Mouse (Mus musculus): ENCODE data around the gene Kctd19.

Kctd19 gene

GRCm38 (mm10) chr8:105359208-105359607 is 54.1 kb downstream of the Kctd19 start:
- DNase-seq (ENCODE audit: low spot score in 2 of 2) = no peak

DNA sequence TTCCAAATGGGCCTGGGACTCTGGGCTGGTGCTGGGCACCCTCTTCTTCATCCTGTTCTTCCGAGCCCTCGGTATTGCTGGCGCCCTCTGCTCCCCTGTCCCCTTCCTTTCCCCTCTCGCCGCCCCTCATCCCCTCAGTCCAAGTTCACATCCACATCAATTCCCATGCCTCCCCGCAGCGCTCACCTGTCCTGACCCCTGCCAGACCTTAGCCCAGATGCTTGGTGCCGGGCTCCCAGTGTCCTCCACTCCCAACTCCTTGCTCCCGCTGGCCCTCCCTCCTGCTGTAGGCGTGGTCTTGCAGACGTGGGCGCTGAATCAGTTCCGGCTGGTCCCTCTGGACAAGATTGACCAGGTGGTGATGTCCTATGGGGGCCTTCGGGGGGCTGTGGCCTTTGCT is 56.6 kb downstream of the Kctd19 start:
- no peak for DNase-seq (ENCODE audit: low spot score in 2 of 2)

- peak; percentile 59 to 67 for DNase-seq (ENCODE audit: low spot score in 2 of 2)
Observed at GRCm38 (mm10) chr8:105355179-105356024, 57.9 kb downstream of the Kctd19 start.

DNA sequence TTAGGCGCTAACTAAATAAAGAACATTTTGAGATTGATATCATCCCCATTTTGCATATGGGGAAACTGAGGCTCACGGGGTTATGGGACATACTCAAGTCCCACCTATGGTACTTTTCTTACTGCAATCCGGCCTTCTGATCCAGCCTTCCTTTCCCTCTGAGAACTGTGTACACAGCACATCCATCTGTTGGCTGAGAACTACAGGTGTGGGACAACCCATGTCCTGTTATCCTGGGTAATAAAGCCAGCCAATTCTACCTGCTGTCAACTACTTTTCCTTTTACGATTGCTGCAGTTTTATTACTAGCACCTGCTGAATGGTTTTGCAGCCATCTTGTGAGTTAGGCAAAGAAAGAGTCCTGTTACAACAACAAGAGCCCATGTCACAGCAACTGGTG is 58.8 kb downstream of the Kctd19 start:
- no peak for DNase-seq (ENCODE audit: low spot score in 2 of 2)

GRCm38 (mm10) chr8:105353583-105354135 is 59.6 kb downstream of the Kctd19 start:
- DNase-seq (ENCODE audit: low spot score in 2 of 2) = no peak

- no peak for DNase-seq (ENCODE audit: low spot score in 2 of 2)
Observed at GRCm38 (mm10) chr8:105350186-105350585, 63.1 kb downstream of the Kctd19 start.

DNA sequence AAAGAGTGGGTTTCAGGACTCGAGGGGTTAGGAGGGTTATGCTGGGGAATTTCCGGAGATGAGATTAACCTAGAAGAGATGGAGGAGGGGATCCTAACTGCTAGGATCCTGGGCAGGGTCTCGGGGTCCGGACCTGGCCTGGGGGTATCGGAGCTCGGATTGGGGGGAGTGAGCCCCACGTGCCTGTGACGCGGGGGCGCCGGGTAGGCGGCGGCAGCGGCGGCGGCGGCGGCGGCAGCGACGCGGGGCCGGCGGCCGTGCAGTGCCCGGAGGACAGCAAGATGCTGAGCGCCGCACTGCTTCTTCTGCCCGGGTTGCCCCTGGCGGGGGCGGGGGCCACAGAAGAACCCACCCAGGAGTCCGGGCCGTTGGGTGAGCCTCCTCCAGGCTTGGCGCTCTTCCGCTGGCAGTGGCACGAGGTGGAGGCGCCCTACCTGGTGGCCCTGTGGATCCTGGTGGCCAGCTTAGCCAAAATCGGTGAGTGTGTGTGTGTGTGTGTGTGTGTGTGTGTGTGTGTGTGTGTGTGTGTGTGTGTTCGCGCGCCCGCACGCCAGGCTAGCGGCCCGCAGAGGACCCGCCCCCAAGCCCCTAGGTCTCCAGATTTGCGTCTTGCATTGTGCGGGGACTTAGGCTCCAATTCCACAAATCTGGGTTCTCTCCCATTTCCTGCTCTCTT is 64.1 kb downstream of the Kctd19 start:
- DNase-seq (ENCODE audit: low spot score in 2 of 2) = no peak

- peak; percentile 24 to 56 for DNase-seq (ENCODE audit: low spot score in 2 of 2)
Observed at GRCm38 (mm10) chr8:105348450-105349095, 64.7 kb downstream of the Kctd19 start, which contains the start of gene Slc9a5. Gene Slc9a5, plus strand, starts transcription at chr8:105348843.

- peak; percentile 95 to 96 for DNase-seq (ENCODE audit: low spot score in 2 of 2)
Observed at GRCm38 (mm10) chr8:105347428-105348221, 65.7 kb downstream of the Kctd19 start, which contains the start of gene Fhod1. Gene Fhod1, minus strand, starts transcription at chr8:105347953.

DNA sequence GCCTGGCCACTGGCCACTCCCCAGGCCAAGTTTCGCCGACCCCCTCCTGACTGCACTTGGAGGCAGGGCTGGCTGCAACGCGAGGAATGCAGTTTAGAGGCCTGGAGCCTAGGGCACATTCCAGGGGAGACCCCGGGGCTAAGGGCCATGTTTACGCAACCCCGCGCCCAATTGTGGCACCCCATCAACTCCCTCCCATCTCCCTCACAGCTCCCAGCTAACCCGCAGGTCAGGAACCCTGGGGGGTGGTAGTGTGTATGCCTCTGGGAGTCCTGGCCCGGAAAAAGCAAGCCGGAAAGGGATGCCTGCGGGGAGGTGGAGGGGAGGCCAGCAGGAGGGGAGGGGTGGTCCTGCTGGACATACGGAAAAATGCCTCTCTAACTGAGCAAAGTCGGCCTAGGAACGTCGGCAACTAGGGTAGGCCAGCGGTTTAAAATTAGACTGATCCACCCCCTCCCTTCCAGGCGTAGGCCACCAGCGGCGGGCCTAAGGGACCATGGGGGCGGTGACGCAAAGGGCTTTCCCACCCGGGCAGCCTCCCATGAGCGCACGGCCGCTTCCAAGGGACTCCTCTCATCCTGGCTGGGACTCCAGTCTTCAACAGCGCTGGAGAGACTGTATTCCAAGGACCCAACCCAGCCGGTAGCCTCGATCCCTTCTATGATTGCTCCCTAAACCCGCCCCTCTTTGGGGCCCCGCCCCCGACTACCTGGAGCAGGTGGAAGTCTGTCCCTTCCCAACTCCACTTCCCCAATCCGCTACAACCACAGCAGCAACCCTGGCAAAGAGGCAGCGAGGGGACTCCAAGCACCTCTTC is 66.5 kb downstream of the Kctd19 start:
- peak; percentile 83 to 84 for DNase-seq (ENCODE audit: low spot score in 2 of 2)

GRCm38 (mm10) chr8:105345061-105345975 is 68.0 kb downstream of the Kctd19 start:
- DNase-seq (ENCODE audit: low spot score in 2 of 2) = peak; percentile 39 to 58

DNA sequence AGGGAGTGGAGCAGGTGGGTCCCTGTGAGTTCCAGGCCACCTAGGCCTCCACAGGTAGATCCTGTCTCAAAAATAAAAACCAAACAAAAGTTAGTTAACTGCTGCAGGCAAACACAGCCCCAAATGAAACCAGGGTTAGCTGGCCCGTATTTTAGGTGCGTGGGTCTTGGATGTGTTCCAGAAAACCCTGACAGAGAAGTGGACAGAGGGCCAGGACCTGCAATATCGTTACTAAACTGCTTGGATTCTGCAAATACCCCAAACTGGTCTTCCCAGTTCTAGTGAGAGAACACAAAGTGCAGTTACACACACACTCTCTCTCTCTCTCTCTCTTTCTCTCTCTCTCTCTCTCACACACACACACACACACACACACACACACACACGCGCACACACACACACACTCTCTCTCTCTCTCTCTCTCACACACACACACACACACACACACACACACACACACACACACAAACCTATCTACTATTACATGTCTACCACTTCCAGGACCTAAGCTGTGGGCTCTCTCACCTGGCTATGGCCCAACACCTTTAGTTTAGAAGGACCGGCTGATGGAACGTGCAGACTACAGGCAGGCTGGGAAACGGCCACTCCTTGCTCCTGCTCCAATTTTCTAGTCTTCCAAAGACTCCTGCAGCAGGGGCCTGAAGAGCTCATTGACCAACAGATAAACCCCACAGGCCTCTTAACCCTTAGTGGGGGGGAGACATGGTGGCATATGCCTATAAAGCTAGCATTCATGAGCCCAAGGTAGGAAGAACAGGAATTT is 69.3 kb downstream of the Kctd19 start:
- DNase-seq (ENCODE audit: low spot score in 2 of 2) = no peak

DNA sequence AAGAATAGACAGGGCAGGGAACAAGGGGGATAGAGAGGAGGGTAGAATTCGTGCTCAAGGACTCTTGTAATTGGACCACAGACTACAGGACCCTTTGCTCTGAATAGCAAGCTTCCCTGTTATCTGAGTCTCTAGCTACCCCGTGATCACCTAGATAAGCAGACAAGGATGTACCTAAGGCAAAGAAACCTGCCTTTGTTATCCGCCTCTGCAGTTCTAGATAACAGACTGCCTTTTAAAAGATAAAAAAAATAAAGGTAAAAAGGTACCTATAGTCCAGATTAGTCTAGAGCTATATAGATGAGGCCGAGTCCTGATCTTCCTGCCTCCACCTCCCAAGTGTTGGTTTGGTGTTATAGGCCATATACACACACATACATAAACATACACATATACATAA is 70.5 kb downstream of the Kctd19 start:
- no peak for DNase-seq (ENCODE audit: low spot score in 2 of 2)

GRCm38 (mm10) chr8:105341399-105341798 is 71.9 kb downstream of the Kctd19 start:
- no peak for DNase-seq (ENCODE audit: low spot score in 2 of 2)

GRCm38 (mm10) chr8:105339886-105340635 is 73.2 kb downstream of the Kctd19 start:
- peak; percentile 28 to 48 for DNase-seq (ENCODE audit: low spot score in 2 of 2)

GRCm38 (mm10) chr8:105338992-105339391 is 74.3 kb downstream of the Kctd19 start:
- DNase-seq (ENCODE audit: low spot score in 2 of 2) = no peak

DNA sequence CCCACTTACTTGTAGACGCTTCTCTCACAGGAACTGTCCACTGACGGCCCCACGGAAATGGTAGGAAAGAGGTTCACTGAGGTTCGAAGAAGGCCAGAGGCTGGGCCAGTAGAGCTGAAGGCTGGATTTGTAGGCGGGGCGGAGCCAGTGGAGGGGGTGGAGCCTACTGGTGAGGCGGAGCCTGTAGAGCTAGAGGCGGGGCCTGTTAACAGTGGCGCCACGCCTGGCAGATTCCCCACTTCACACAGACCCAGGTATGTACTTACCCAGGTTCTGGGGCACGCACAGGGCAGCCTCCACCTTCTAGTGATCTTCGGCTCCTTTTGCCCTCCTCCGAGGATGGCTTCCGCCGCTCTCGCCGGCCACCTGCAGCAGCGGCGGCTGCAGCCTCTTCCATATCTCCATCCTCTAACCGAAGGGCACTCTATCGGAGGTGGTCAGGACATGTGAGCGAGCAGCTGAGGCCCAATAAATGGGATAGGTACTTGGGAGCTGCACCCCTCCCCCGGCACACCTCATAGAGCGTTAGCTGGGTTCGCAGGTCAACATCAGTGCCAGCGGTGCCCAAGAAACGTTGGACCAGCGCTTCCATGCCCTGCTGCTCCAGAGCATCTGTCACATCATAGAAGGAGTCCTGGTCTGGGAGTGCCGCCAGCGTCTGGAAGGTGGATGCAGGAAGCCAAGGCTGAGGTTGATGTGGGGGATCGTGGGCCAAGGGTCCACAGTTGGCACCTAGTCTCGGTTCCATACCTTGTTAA is 76.8 kb downstream of the Kctd19 start:
- no peak for DNase-seq (ENCODE audit: low spot score in 2 of 2)
